Mouse (Mus musculus) cerebellum, postnatal 10 days (tissue): ENCODE measurements at regions not wholly inside any gene's neighbourhood (a gene's known extent, or its start where the extent isn't known, plus 50 kb on each side); places are given as distances from the start of the nearest gene placed in this dataset.
A peak's percentile ranks its signal among the peaks of the same experiment; 100 is the strongest.

Source experiments
- DNase-seq, 2 experiments: peaks; one replicate each; pipeline ENCODE4 v3.0.0; 2021; ENCODE audit warnings: mixed read lengths in 2 of 2

- peak; percentile 49 to 51 for DNase-seq
These were observed 73.0 kb downstream of the Tsen15 start for GRCm38 (mm10) chr1:152313480-152313879.

GRCm38 (mm10) chr1:152305461-152305860 lies 81.0 kb downstream of the Tsen15 start:
- no peak for DNase-seq

GRCm38 (mm10) chr1:152304487-152305130 lies 81.9 kb downstream of the Tsen15 start:
- DNase-seq: peak; percentile 80 to 88

- no peak for DNase-seq
These were observed 85.1 kb downstream of the Tsen15 start for GRCm38 (mm10) chr1:152301355-152301754.

- no peak for DNase-seq
These were observed 94.2 kb downstream of the Tsen15 start for GRCm38 (mm10) chr1:152292196-152292736.

GRCm38 (mm10) chr1:152290768-152291167 lies 95.7 kb downstream of the Tsen15 start:
- DNase-seq: peak; percentile 91 to 92

- DNase-seq: peak; percentile 54 to 64
These were observed 98.7 kb downstream of the Tsen15 start for GRCm38 (mm10) chr1:152287566-152288490.

- no peak for DNase-seq
These were observed 99.8 kb downstream of the Tsen15 start for GRCm38 (mm10) chr1:152286677-152287076.

- DNase-seq: no peak
These were observed 104.4 kb downstream of the Tsen15 start for GRCm38 (mm10) chr1:152282106-152282505.

GRCm38 (mm10) chr1:152281201-152281600 lies 105.3 kb downstream of the Tsen15 start:
- DNase-seq: no peak

GRCm38 (mm10) chr1:152280014-152280413 lies 106.5 kb downstream of the Tsen15 start:
- DNase-seq: peak; percentile 34 to 50

- DNase-seq: no peak
These were observed 111.5 kb downstream of the Tsen15 start for GRCm38 (mm10) chr1:152275011-152275410.

GRCm38 (mm10) chr1:152273430-152273829 lies 113.1 kb downstream of the Tsen15 start:
- DNase-seq: no peak

- DNase-seq: no peak
These were observed 116.4 kb downstream of the Tsen15 start for GRCm38 (mm10) chr1:152269936-152270702.

GRCm38 (mm10) chr1:152266390-152266789 lies 120.1 kb downstream of the Tsen15 start:
- no peak for DNase-seq

GRCm38 (mm10) chr1:152264981-152265380 lies 121.5 kb downstream of the Tsen15 start:
- no peak for DNase-seq

GRCm38 (mm10) chr1:152261472-152261871 lies 125.0 kb downstream of the Tsen15 start:
- DNase-seq: peak; percentile 56 to 57

- DNase-seq: peak; percentile 33 to 42
These were observed 125.5 kb downstream of the Tsen15 start for GRCm38 (mm10) chr1:152260950-152261349.

- peak; percentile 20 to 26 for DNase-seq
These were observed 128.2 kb downstream of the Tsen15 start for GRCm38 (mm10) chr1:152258258-152258657.

- no peak for DNase-seq
These were observed 132.6 kb downstream of the Tsen15 start for GRCm38 (mm10) chr1:152253906-152254305.

GRCm38 (mm10) chr1:152253486-152253885 lies 133.0 kb downstream of the Tsen15 start:
- DNase-seq: no peak

- DNase-seq: no peak
These were observed 133.7 kb downstream of the Tsen15 start for GRCm38 (mm10) chr1:152252658-152253267.
